Mouse (Mus musculus) bone marrow macrophage, adult 2 months (primary cell): ENCODE data around the gene Tnni3k. TPM values are rescaled to one million over a fixed set of nuclear protein-coding genes. Genes with fewer than 3 reads are reported as not detected.

Experiments used
- H3K27ac ChIP-seq: 2 replicates; pipeline ENCODE4 v1.5.1; 2012; ENCODE audit warnings: low read depth, low read length; ENCODE audit not compliant: insufficient read depth
- H3K4me1 ChIP-seq: 2 replicates; pipeline ENCODE4 v1.6.1; 2012; ENCODE audit warnings: low read length; ENCODE audit not compliant: control insufficient read depth, insufficient read depth
- H3K4me3 ChIP-seq: 2 replicates; pipeline ENCODE4 v1.5.1; 2012; ENCODE audit warnings: mild to moderate bottlenecking, low read length, moderate library complexity; ENCODE audit not compliant: insufficient read depth
- CTCF ChIP-seq: IDR thresholded peaks from 2 replicates; pipeline ENCODE4 v1.5.1; 2012; ENCODE audit warnings: low read depth, mild to moderate bottlenecking, low read length, moderate library complexity
- POLR2A ChIP-seq: IDR thresholded peaks from 2 replicates; pipeline ENCODE4 v1.6.1; 2012; ENCODE audit warnings: mild to moderate bottlenecking, low read depth, low read length, borderline replicate concordance
- polyA plus RNA-seq: library from polyadenylated mRNA; stranded (reverse); fragments of >200 nt; gene quantifications from 2 replicates; pipeline ENCODE4 v1.2.4, GENCODE M21; 2012; ENCODE audit not compliant: missing spikeins, insufficient read depth, insufficient read length

The Tnni3k gene
- polyA plus RNA-seq, 1 experiment: not detected

DNA sequence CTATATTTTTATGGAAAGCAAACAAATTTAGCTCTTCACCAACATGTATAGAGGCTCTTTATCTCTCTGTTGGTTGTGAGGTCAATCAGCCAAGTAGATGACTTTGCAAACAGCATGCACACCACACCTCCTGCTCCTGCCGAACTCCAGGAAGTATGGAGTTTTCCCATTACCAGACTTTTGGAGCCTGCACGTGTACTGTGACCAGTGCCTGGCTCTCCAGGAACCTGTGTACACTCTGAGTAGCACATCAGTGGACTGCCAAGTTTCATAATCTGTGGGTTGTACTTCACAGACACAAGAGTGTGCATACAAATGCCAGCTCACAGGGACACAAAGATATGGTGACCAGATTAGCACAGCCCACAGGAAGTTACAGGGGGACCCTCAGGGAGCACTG is 84.2 kb downstream of the Tnni3k start:
- no peak for TF ChIP-seq POLR2A
- TF ChIP-seq CTCF: no peak
- 0 out of 2 replicates have a peak, but pooled peaks cover 2% of the 10 kb centered on the region for H3K4me1 ChIP-seq
- no peak overlapping the region for H3K4me3 ChIP-seq
- no peak overlapping the region for H3K27ac ChIP-seq

DNA sequence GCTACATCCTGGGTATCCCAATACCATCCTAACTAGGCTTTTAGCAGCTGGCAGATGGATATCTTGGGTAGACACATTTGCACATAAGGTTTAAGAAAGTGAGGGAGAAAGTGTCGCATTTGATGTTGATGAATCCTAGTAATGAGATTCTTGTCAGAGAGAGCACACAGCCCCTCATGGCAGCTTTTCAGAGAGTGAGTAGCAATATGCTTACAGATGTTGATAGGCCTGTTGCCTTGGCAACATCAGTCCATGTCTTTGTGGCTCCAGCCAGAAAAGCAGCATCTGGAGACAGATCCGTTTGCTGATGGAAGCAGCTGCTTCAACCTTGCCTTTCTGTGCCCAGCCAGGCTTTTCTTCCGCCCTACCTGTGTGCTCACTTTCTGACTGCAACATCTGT is 93.9 kb downstream of the Tnni3k start:
- Histone ChIP-seq H3K4me1 (peaks cover 2% of the 10 kb centered on the region; the same call in 1 of the 2 replicates), H3K27ac (no peak overlapping the region), H3K4me3 (no peak overlapping the region)
- TF ChIP-seq CTCF: no peak
- no peak for TF ChIP-seq POLR2A

DNA sequence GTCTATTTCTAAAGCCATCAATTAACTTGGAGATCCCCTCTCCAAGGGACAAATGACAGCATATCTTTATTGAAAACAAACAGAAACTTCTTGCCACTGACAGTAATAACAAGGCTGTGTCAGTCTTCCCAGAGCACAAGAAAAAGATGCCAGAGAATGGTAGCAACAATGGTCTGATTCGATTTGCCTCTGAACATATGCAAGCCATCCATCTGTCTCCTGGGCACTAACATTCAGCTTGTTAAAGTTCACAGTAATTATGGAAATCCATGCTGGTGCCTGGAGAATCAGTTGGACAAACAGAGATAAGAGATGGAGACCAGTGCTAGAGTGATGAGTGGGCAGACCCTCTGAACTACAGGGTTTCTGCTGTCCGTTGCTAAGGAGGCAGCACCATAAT is 102.1 kb downstream of the Tnni3k start:
- Histone ChIP-seq H3K4me1 (no peaks in the 10 kb centered on the region), H3K27ac (no peak overlapping the region)

DNA sequence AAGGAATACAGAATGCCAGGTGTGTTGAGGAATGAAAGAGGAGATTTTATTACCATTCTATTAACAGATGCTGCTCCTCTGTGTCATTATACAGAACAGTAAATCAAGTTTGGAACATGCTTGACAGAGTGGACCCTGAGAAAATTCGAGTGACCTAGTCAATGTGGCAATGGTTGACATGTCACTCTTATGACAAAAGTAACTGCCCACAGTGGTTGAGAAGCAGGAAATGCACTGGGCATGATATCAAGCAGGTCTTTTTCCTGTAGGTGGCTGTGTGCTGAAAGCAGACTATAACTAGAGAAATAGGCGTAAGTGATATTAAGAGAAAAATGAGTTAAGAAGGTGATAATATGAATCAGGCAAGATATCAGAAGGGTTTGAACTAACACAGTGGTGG is 105.7 kb downstream of the Tnni3k start:
- TF ChIP-seq POLR2A (no peak), CTCF (no peak)
- no peak overlapping the region for H3K4me3 ChIP-seq
- no peaks in the 10 kb centered on the region for H3K4me1 ChIP-seq
- H3K27ac ChIP-seq: no peak overlapping the region

More for the DNA sequence above, 102.1 kb downstream of the Tnni3k start:
- TF ChIP-seq POLR2A (no peak), CTCF (no peak)
- H3K4me3 ChIP-seq: no peak overlapping the region

DNA sequence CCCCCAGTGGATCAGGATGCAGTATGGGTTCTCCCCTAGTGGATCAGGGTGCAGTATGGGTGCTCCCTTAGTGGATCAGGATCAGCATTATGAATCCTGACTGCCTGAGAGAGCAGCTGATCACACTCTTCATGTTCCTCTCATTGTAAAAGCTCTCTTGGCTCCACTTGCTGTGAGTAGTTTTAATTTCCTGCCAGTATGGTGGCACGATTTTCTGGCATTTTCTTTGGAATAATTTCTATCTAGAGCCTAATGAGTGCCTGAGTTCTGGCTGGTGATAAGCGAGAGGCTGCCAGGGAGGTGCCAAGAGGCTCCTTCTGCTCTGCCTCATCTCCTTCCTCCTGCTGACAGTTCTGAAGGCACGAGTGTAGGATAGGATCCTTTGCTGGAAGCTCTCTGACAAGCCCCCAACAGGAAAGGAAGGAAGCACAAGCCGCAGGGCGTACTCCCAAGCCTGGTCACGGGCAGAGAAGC is 109.5 kb downstream of the Tnni3k start:
- Histone ChIP-seq H3K27ac (no peak overlapping the region), H3K4me3 (no peak overlapping the region), H3K4me1 (no peaks in the 10 kb centered on the region)
- no peak for TF ChIP-seq CTCF
- no peak for TF ChIP-seq POLR2A

DNA sequence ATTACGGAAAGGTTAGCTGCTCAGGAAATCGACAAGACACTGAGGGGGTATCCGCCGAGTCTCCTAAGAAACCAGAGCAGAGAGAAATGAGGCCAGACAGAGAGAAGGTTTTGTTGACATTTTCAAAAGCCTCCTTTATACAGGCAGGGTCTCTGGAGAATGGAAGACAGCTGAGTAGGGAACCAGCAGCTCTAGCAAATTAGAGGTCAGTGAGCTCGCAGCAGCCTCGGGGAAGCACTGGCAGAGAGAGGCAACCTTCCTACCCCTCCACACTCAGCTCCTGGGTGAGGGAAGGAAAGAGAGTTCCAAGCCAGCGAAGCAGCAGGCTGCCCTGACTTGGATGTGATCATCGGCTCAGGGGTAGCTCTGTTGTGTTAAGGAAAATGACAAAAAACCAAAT is 127.5 kb downstream of the Tnni3k start:
- H3K27ac ChIP-seq: no peak overlapping the region
- H3K4me1 ChIP-seq: no peaks in the 10 kb centered on the region
- no peak overlapping the region for H3K4me3 ChIP-seq
- TF ChIP-seq CTCF (no peak), POLR2A (no peak)

DNA sequence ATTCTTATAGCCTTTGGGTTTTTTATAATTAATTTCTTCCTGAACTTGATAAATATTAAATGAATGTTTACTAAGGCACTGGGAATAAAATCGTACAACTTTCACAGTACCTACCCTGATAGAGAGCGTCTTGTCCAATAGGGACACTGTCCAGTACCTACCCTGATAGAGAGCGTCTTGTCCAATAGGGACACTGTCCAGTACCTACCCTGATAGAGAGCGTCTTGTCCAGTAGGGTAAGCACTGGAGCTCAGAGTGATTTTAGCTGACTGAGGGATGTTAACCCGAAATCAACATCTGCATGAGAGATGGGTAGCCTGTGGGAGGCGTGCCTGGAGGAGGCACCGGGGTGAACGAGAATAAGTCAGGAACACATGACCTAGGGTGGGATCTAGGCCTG is 130.3 kb downstream of the Tnni3k start:
- H3K4me3 ChIP-seq: no peak overlapping the region
- no peaks in the 10 kb centered on the region for H3K4me1 ChIP-seq
- no peak overlapping the region for H3K27ac ChIP-seq
- TF ChIP-seq CTCF (no peak), POLR2A (no peak)

DNA sequence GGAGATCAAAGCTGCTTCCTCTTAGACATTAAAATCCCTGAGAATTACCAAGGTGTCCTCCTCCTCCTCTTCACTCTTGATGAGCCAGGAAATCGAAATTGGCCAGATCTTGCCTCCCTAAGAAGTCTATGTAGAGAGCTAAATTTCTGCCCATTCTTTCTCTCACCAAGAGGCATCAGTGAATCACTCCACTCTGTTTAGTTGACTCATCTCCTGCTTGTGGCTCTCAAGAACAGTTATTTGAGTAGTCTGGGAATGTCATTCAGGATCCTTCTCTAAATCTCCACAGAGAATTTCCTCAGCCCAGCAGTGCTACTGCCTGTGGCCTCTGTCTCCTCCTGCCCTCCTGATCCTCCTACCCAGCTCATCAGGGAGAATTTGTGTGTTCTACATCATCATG is 139.6 kb downstream of the Tnni3k start:
- Histone ChIP-seq H3K4me3 (no peak overlapping the region), H3K4me1 (no peaks in the 10 kb centered on the region), H3K27ac (no peak overlapping the region)
- TF ChIP-seq CTCF: no peak
- no peak for TF ChIP-seq POLR2A

DNA sequence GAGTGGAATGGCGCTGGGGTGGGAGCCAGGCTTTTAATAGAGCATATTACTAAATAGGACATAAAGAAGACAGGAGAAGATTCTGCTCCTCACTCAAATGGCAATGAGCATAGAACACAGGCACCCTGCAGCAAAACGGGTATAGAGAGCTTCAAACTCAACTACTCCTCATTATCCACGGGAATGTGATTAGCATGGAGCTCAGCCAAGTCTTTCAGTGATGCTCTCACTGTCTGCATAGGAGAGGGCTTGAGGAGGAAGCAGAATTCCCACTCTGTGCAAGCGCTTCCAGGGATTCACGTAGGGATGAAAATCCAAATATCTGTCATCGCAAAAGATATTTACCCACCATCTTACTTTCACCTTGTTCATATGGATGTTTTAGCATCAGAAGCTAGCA is 141.6 kb downstream of the Tnni3k start:
- no peak for TF ChIP-seq POLR2A
- TF ChIP-seq CTCF: no peak
- no peak overlapping the region for H3K27ac ChIP-seq
- no peaks in the 10 kb centered on the region for H3K4me1 ChIP-seq
- no peak overlapping the region for H3K4me3 ChIP-seq

DNA sequence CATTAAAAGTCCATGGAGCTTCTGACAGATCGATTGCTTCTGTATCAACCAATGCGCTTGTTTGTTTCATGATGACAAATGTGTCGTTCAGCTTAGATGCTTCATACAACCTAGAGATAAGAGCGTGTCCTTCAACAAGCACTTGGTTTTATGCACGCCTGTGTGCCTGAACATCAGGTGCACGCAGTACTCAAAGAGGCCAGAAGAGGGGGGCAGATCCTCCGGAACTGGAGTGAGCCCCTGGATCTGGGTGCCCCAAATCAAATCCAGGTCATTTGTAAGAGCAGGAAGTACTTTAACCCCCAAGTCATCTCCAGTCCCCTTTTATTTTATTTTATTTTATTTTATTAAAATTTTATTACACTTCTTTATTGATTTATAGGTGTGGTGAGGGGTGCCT is 158.5 kb downstream of the Tnni3k start:
- Histone ChIP-seq H3K4me3 (no peak overlapping the region), H3K27ac (no peak overlapping the region), H3K4me1 (peaks cover 9% of the 10 kb centered on the region)
- 0 out of 2 replicates have a peak, but pooled peaks have one; percentile 14 for TF ChIP-seq CTCF
- no peak for TF ChIP-seq POLR2A

DNA sequence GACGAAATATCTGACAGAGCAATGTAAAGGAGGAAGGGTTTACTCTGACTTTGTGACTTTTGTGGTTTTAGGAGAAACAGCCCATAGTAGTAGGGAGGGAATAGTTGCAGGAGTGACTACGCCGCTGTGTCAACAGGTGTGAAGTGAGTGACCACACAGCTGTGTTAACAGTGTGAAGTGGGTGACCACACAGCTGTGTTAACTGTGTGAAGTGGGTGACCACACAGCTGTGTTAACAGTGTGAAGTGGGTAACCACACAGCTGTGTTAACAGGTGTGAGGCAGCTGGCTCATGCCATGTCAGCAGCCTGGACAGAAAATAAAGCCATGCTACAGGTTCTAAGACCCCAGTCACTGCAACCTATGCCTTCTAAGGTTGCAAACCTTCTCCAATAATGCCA is 162.0 kb downstream of the Tnni3k start:
- Histone ChIP-seq H3K4me3 (no peak overlapping the region), H3K4me1 (peaks cover 9% of the 10 kb centered on the region), H3K27ac (no peak overlapping the region)
- TF ChIP-seq POLR2A (no peak), CTCF (no peak)
